Mouse (Mus musculus): ENCODE results near the gene Hs6st2. TPM values are rescaled to one million over a fixed set of nuclear protein-coding genes. Genes with fewer than 3 reads are reported as not detected.

The Hs6st2 gene
- total and polyA plus RNA-seq, 3 experiments, result not detected

DNA sequence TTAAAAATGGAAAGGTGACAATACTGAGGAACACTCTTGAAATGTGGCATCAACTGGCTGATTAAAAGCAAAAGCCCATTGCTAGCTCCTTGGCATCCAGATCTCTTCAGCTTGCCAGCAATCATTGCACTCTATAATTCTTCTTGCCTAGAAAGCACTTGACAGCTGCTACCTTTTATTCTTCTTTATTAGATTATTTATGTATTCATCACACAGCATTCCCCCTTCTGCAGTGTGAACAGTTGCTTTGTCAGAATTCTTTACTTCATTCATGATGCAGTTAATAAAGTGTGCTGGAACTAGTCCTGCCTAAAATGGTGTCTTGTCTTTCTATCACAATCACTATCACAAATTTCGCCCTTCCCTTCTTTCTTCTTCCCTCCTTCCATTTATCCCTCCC, 332.0 kb downstream of the Hs6st2 start:
- H3K4me1 ChIP-seq (ENCODE audit: control insufficient read depth in 1 of 2, insufficient read depth in 2 of 2, low read length in 2 of 2), result no peaks in the 10 kb centered on the region

DNA sequence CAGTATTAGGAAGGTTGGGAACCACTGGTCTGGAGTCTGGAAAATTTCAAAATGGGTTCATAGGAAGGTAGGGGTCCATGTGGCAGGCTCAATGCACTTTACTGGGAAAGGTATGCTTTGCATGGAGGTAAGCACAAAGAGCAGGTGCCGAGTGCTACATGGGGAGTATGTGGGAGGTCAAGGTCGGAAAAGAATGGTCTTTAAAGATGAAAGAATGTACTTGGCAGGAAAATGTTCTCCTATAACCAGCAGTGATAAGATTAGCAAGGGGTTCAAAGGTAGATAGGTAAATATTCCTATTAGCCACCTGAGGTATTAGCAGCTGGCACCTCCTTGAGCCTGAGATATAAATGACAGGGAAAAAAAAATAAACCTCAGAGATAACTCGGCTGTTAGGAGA, 338.1 kb downstream of the Hs6st2 start:
- DNase-seq (ENCODE audit: low read depth, low spot score), result no peak
- Histone ChIP-seq H3K36me3 (ENCODE audit: control insufficient read depth in 1 of 2, insufficient read depth in 2 of 2, low read length in 2 of 2) (no peaks in the 10 kb centered on the region), H3K27ac (ENCODE audit: control insufficient read depth, low read depth, low read length) (no peak overlapping the region), H3K9ac (ENCODE audit: control insufficient read depth, low read depth, low read length, poor library complexity, severe bottlenecking) (no peak overlapping the region), H3K79me2 (ENCODE audit: control insufficient read depth, insufficient read depth, low read length, poor library complexity) (no peaks in the 10 kb centered on the region), H3K27me3 (ENCODE audit: control insufficient read depth in 1 of 2, insufficient read depth in 2 of 2, low read length in 2 of 2) (no peaks in the 10 kb centered on the region; a peak in 2 of 4 replicates), H3K4me3 (ENCODE audit: control insufficient read depth in 1 of 2, insufficient read depth in 1 of 2, low read depth in 2 of 2, low read length in 2 of 2) (no peak overlapping the region), H3K9me3 (replicated peaks; ENCODE audit: insufficient read depth, low read length) (no peaks in the 10 kb centered on the region), H3K4me1 (ENCODE audit: control insufficient read depth in 1 of 2, insufficient read depth in 2 of 2, low read length in 2 of 2) (no peaks in the 10 kb centered on the region)
- TF ChIP-seq MYC (IDR thresholded peaks at IDR 0.05; ENCODE audit: low read depth, low read length) (no peak), MAFK (IDR thresholded peaks at IDR 0.05; ENCODE audit: borderline replicate concordance, low read depth, low read length) (no peak), ZMIZ1 (IDR thresholded peaks at IDR 0.05; ENCODE audit: low read depth, low read length) (no peak), MYB (IDR thresholded peaks at IDR 0.05; ENCODE audit: low read depth, low read length) (no peak), ZKSCAN1 (IDR thresholded peaks at IDR 0.05; ENCODE audit: low read depth, low read length) (no peak), BHLHE40 (IDR thresholded peaks at IDR 0.05; ENCODE audit: borderline replicate concordance, low read depth, low read length) (no peak), HCFC1 (IDR thresholded peaks at IDR 0.05; ENCODE audit: low read depth, low read length) (no peak), CHD1 (IDR thresholded peaks at IDR 0.05; ENCODE audit: low read depth, low read length) (no peak), ELF1 (IDR thresholded peaks at IDR 0.05; ENCODE audit: low read depth, low read length) (no peak), NRF1 (IDR thresholded peaks at IDR 0.05; ENCODE audit: insufficient read depth, low read depth, low read length, poor library complexity, severe bottlenecking) (no peak), MXI1 (IDR thresholded peaks at IDR 0.05; ENCODE audit: low read depth, low read length) (no peak), NELFE (IDR thresholded peaks at IDR 0.05; ENCODE audit: low read depth, low read length) (no peak)

More for the DNA sequence above, 332.0 kb downstream of the Hs6st2 start:
- Histone ChIP-seq H3K9ac (ENCODE audit: control insufficient read depth, low read depth, low read length, poor library complexity, severe bottlenecking) (no peak overlapping the region), H3K79me2 (ENCODE audit: control insufficient read depth, insufficient read depth, low read length, poor library complexity) (no peaks in the 10 kb centered on the region), H3K9me3 (replicated peaks; ENCODE audit: insufficient read depth, low read length) (no peaks in the 10 kb centered on the region), H3K27me3 (ENCODE audit: control insufficient read depth in 1 of 2, insufficient read depth in 2 of 2, low read length in 2 of 2) (no peaks in the 10 kb centered on the region), H3K36me3 (ENCODE audit: control insufficient read depth in 1 of 2, insufficient read depth in 2 of 2, low read length in 2 of 2) (no peaks in the 10 kb centered on the region), H3K4me3 (ENCODE audit: control insufficient read depth in 1 of 2, insufficient read depth in 1 of 2, low read depth in 2 of 2, low read length in 2 of 2) (no peak overlapping the region), H3K27ac (ENCODE audit: control insufficient read depth, low read depth, low read length) (no peak overlapping the region)
- TF ChIP-seq TAL1 (IDR thresholded peaks at IDR 0.05; ENCODE audit: low read length) (no peak), MAX (IDR thresholded peaks at IDR 0.05; ENCODE audit: low read length) (no peak), ZNF384 (IDR thresholded peaks at IDR 0.05; ENCODE audit: low read depth, low read length) (no peak), POLR2AphosphoS5 (IDR thresholded peaks at IDR 0.05; ENCODE audit: borderline replicate concordance, low read depth, low read length) (no peak), ETS1 (IDR thresholded peaks at IDR 0.05; ENCODE audit: low read depth, low read length) (no peak), MEF2A (IDR thresholded peaks at IDR 0.05; ENCODE audit: extremely low read depth, insufficient replicate concordance, low read depth, low read length, poor library complexity, severe bottlenecking) (no peak)
- DNase-seq (ENCODE audit: low read depth, low spot score), result no peak

Other genes starting within 250 kb of the Hs6st2 start
- gene Usp26, start 119.4 kb upstream of the Hs6st2 start, total RNA-seq (2012; rRNA removed), result not detected in 2 replicates
- not detected for gene Usp26, start 119.4 kb upstream of the Hs6st2 start, polyA plus RNA-seq (2012; ENCODE audit: insufficient read depth in 1 of 2, insufficient read length in 2 of 2, low read depth in 1 of 2, low replicate concordance in 2 of 2, missing spikeins in 1 of 2)

All from MEL (cell line).